Mouse (Mus musculus): Measurements from ENCODE around the gene Lifr.
A peak's percentile ranks its signal among the peaks of the same experiment; 100 is the strongest.

The Lifr gene

GRCm38 (mm10) chr15:7128627-7129126 lies 38.3 kb downstream of the Lifr start:
- no peak for DNase-seq (ENCODE audit: low read depth, low spot score)

GRCm38 (mm10) chr15:7129127-7129943 lies 38.9 kb downstream of the Lifr start:
- DNase-seq (ENCODE audit: low read depth, low spot score): peak; percentile 38

GRCm38 (mm10) chr15:7129944-7130287 lies 39.5 kb downstream of the Lifr start:
- no peak for DNase-seq (ENCODE audit: low read depth, low spot score)

- no peak for DNase-seq (ENCODE audit: low read depth, low spot score)
Observed at GRCm38 (mm10) chr15:7130691-7131225, 40.3 kb downstream of the Lifr start.

DNA sequence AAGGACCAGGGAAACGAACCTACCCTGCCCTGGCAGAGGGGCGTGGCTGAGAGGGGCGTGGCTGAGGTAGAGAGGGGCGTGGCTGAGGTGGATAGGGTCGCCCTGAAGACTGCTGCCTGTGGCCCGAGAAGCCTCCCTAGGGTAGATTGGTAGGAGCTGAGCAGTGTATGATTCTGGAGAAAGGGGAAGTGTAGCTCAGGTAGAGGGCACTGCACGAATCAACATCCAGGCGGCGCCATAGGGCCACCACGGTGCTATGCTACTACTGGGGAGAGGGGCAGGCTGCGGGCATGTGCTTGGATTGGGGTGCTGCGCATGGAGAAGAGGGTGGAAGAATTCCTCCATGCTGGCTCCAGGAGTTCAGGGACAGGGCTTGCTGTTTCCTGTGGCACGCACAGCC lies 42.3 kb downstream of the Lifr start:
- DNase-seq (ENCODE audit: low read depth, low spot score): no peak

GRCm38 (mm10) chr15:7134454-7135052 lies 44.1 kb downstream of the Lifr start:
- DNase-seq (ENCODE audit: low read depth, low spot score): peak; percentile 71

DNA sequence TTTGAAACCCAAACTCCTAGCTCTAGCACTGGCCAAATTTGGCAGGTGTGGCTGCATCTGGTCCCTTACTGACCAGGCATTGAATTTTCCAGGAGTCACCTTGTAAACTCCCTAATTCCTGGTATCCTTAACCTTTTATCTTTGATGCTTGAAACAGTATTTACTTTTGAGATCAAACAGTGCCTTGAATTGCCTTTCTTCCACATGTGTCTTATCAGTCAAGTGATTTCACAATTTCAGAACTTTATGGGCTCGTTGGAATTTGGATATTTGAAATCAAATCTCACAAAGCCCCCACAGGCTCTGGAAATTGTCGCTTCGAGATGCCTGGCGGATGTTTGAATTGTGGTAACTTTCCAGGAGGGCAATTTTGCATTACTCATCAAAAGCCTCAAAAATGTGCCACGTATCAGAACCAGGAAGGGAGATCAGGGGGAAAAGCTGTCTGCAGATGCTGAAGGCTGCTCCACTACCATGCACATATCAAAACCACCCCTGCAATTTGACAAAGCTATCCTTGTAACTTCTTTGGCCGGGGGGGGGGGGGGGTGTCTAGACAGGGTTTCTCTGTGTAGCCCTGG lies 45.7 kb downstream of the Lifr start:
- DNase-seq (ENCODE audit: low read depth, low spot score): peak; percentile 82

GRCm38 (mm10) chr15:7136912-7137311 lies 46.5 kb downstream of the Lifr start:
- DNase-seq (ENCODE audit: low read depth, low spot score): no peak

DNA sequence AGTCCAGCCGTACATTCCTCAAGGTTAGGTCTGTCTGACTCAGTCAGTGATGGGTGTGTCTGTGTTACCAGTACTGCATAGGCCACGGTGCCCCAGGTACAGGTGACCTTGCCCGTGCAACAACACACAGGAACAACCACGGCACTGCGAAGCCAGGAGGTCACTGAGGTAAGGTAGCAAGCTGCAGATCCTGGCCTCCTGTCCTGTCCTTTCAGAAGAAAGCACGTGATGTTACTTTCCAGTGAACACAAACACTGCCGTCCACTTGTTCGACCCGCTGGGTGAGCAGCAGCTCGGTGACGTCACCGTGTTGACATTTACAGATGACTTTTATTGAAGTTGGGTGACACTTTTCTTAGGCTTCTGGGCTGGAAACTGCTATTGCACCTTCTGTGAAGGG lies 47.2 kb downstream of the Lifr start:
- no peak for DNase-seq (ENCODE audit: low read depth, low spot score)

- no peak for DNase-seq (ENCODE audit: low read depth, low spot score)
Observed at GRCm38 (mm10) chr15:7138471-7138870, 48.1 kb downstream of the Lifr start.

DNA sequence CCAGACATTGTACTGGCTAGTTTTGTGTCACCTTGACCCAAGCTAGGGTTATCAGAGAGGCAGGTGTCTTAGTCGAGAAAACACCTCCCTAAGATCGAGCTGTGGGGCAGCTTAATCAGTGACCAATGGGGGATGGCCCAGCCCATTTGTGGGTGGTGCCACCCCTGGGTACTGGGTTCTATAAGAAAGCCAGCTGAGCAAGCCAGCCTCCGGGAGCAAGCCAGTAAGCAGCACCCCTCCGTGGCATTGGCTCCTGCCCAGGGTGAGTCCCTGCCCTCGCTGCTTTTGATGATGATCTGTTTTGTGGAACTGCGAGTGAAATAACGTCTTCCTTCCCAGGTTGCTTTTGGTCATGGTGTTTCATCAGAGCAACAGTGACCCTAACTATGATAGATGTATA lies 49.9 kb downstream of the Lifr start:
- DNase-seq (ENCODE audit: low read depth, low spot score): no peak

GRCm38 (mm10) chr15:7141246-7141645 lies 50.8 kb downstream of the Lifr start:
- DNase-seq (ENCODE audit: low read depth, low spot score): no peak

DNA sequence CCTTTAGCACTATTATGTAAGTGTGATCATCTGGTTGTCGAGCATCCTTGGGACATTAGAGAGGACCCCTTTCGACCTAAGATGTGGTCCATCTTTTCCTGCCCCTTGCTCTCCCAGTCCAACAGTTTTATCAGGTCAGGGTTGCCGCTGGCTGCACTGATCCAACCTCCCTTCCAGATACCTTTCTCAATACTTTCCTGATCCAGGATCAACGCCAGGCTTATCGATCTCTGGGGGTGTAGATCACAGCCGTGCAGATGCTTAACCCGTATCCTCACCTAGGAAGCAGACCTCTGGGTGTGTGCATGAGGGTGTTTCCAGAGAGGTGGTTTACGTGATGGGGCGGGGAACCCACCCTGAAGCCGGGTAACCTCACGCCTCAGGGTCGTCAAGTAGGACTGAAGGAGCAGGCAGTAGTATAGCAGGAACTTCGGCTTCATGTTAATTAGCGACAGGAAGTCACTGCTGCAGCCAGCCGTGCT lies 53.3 kb downstream of the Lifr start:
- no peak for DNase-seq (ENCODE audit: low read depth, low spot score)

GRCm38 (mm10) chr15:7144542-7144941 lies 54.1 kb downstream of the Lifr start:
- DNase-seq (ENCODE audit: low read depth, low spot score): no peak

DNA sequence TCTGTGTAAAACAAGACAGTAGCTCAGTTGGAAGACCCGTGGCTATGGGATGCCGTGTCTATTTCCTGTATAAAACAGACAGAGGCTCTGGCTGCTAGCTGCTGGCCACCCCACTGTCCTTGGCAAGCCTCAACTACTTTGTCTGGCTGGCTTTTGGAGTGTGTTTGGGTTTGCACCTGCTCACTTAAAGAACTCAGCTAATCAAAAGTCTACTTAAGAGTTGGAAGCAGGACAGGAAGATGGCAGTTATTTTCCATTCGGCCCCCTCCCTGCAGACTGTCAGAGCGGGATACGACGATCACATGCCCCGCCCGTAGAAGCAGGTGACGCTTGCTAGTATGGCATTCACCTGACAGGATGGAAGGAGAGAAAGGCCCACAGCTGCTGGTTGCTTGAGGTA lies 54.5 kb downstream of the Lifr start:
- DNase-seq (ENCODE audit: low read depth, low spot score): no peak

DNA sequence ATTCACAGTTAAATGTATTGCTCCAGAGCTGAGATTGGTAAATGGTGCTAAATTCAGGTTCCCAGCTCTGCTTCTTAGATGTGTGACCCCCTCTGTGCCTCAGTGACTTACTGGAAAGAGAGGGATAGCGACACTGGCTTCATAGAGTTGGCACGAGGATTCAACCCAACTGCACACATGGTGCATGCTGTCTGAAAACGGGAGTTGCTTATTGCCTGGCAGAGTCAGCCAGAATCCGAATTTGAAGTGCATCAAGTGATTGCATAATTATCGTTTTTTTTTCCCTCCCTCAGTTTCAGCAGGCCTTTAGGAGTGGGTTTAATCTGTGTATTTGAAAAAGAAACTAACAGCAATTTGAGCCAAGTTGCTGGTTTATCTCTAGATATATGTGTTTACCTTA lies 55.1 kb downstream of the Lifr start:
- DNase-seq (ENCODE audit: low read depth, low spot score): no peak

DNA sequence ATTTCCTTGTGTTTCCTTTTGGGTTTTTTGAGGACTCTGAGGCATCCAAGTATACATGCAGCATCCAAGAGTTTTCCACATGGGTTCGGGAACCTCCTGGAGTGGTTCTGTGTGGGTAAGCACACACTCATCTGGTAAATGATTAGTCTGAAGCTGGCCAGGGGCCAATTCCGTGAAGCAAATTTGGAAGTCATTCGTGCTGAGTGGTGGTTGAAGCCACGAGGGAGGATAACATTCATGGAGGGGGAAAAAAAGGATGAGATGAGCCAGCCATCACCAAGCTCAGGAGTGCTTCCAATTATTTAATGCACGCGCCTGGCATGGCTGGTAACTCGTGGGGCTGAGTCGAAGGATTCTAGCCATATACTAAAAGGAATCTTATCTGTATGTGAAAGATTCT lies 56.1 kb downstream of the Lifr start:
- no peak for DNase-seq (ENCODE audit: low read depth, low spot score)

DNA sequence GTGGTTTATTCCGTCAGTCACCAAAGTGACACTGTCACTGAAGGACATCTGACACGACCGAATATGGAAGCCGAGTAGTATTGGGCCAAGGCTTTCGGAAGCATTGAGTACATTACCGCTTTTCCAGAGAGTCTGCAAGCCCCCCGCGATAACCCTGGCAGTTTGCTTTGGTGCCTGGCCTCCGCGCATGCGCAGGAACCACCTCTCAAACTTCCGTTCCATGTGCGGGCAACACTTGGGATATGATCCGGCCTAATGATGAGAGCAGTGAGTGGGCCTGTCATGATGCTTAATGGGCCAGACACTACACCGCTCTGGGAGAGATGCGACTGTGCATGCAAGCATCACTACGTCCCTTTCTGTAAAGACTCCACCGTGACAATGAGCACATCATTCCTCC lies 59.4 kb downstream of the Lifr start:
- DNase-seq (ENCODE audit: low read depth, low spot score): no peak

DNA sequence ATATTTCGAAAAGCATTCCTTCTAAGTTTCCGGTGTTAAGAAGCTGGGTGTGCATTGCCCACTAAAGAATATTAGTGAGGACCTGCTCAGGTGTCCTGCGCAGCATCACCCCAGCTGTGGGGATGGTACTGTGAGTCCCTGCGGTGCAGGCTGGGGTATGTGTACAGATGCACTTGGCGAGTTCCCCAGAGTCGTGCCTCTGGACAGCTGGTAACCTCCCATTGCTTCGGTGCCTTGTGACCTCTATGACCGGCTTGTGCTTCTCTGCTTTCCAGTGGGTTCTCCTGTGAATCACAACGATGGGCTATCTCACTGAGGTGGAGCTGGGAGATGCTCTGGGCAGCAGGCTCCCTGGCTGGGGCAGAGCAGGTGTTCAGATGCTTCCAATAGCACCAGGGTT lies 60.2 kb downstream of the Lifr start:
- DNase-seq (ENCODE audit: low read depth, low spot score): no peak

GRCm38 (mm10) chr15:7152116-7152760 lies 61.8 kb downstream of the Lifr start:
- DNase-seq (ENCODE audit: low read depth, low spot score): no peak

- DNase-seq (ENCODE audit: low read depth, low spot score): no peak
Observed at GRCm38 (mm10) chr15:7154010-7154736, 63.8 kb downstream of the Lifr start.

Measured in 3T3-L1 (cell line).